Mouse (Mus musculus) heart, postnatal 0 days (tissue): ENCODE measurements around the gene Rbpjl. TPM values are rescaled to one million over a fixed set of nuclear protein-coding genes. Genes with fewer than 3 reads are reported as not detected.
A peak's percentile ranks its signal among the peaks of the same experiment; 100 is the strongest.

Experiments
- ATAC-seq: fragments of 200-750 bp; cut with Nextera tagmentation; 2 replicates; pipeline ENCODE4 v1.8.0; 2017; ENCODE audit warnings: low read depth, moderate number of reproducible peaks, moderate library complexity; ENCODE audit not compliant: insufficient read depth
- DNase-seq: peaks from one replicate; pipeline ENCODE4 v3.0.0-alpha.2; 2016; ENCODE audit warnings: low spot score
- H3K27ac ChIP-seq: fragments of 300-500 bp; sonication (generic); 2 replicates; pipeline ENCODE4 v1.5.1; 2014; ENCODE audit warnings: low read depth, mild to moderate bottlenecking
- H3K27me3 ChIP-seq: fragments of 300-500 bp; sonication (generic); 2 replicates; pipeline ENCODE4 v1.6.1; 2014; ENCODE audit warnings: low read length, mixed read lengths; ENCODE audit not compliant: control insufficient read depth, insufficient read depth
- H3K36me3 ChIP-seq: fragments of 300-500 bp; sonication (generic); replicated peaks from 2 replicates; pipeline ENCODE4 v1.6.1; 2014; ENCODE audit warnings: low read length, mixed read lengths; ENCODE audit not compliant: control insufficient read depth, insufficient read depth
- H3K4me1 ChIP-seq: fragments of 300-500 bp; sonication (generic); 2 replicates; pipeline ENCODE4 v1.6.1; 2014; ENCODE audit warnings: antibody characterized with exemption; ENCODE audit not compliant: control insufficient read depth, insufficient read depth
- H3K4me2 ChIP-seq: fragments of 300-500 bp; sonication (generic); 2 replicates; pipeline ENCODE4 v1.6.1; 2014; ENCODE audit warnings: low read depth, mild to moderate bottlenecking, low read length, moderate library complexity
- H3K4me3 ChIP-seq: fragments of 300-500 bp; sonication (generic); 2 replicates; pipeline ENCODE4 v1.5.1; 2014; ENCODE audit warnings: low read depth, low read length
- H3K9ac ChIP-seq: fragments of 300-500 bp; sonication (generic); replicated peaks from 2 replicates; pipeline ENCODE4 v1.6.1; 2014; ENCODE audit warnings: low read depth, low read length, mixed read lengths
- H3K9me3 ChIP-seq: fragments of 300-500 bp; sonication (generic); replicated peaks from 2 replicates; pipeline ENCODE4 v1.6.1; 2016; ENCODE audit warnings: low read length; ENCODE audit not compliant: control insufficient read depth
- CTCF ChIP-seq: IDR thresholded peaks from 2 replicates; pipeline ENCODE4 v1.5.1; 2016; ENCODE audit warnings: antibody characterized with exemption, control low read depth, low read depth
- EP300 ChIP-seq: IDR thresholded peaks from 2 replicates; pipeline ENCODE4 v1.6.1; 2016; ENCODE audit warnings: antibody characterized with exemption, low read depth
- WGBS: fragments of 180-500 bp; shearing (Covaris S2); extraction: QIAGEN DNeasy Blood & Tissue Kit; methylation state at CpG from one replicate; pipeline ENCODE4 v1.1.7; 2014; 5-methylcytosine and 5-hydroxymethylcytosine counted together
- polyA plus RNA-seq: library from polyadenylated mRNA; unstranded; fragments of >200 nt; fragmentation: Nextera tagmentation; extraction: Ambion mirVana; gene quantifications from 2 replicates; pipeline ENCODE4 v1.2.1, GENCODE M21; 2015
- total RNA-seq: library from RNA; depleted of rRNA; stranded (reverse); fragments of >200 nt; gene quantifications from 2 replicates; pipeline ENCODE4 v1.2.3, GENCODE M21; 2014; ENCODE audit warnings: low replicate concordance

The Rbpjl gene
- total and polyA plus RNA-seq, 2 experiments from 2014 or later = 0.05 TPM; not detected in 1

DNA sequence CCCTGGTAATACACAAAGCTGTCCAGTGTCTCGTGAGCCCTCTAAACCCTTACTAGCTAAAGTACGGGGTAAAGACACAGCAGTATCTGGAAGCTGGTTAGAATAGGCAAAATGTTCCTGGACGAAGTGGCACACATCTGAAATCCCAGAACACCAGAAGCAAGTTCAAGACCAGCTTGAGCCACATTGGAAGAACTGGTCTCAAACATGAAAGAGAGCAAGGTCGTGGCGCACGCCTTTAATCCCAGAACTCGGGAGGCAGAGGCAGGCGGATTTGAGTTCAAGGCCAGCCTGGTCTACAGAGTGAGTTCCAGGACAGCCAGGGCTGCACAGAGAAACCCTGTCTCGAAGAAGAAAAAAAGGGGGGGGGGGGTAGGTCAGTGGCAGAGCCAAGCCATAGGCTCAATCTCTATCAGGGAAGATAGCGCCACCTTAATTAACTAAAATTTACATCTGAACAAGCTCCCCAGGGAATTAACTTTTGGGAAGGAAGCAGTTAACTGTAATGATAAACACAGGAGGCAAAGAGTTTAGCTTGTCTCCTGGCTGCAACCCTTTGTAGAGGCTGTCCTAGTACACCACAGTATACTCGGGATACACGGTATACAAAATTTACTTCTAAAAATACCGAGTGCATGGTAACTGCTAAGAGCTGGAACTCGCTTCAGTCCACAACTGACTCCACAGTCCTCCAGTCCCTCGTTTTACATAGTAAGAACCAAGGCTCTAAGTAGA lies 27.1 kb downstream of the Rbpjl start:
- no peak overlapping the region for H3K27ac ChIP-seq
- TF ChIP-seq EP300 (no peak), CTCF (no peak)
- DNase-seq = no peak
- no peak overlapping the region for H3K4me2 ChIP-seq
- no peak for ATAC-seq
- H3K4me1 ChIP-seq = peaks cover 11% of the 10 kb centered on the region
- peaks cover 26% of the 10 kb centered on the region for H3K36me3 ChIP-seq
- no peak overlapping the region for H3K9ac ChIP-seq
- H3K4me3 ChIP-seq = no peak overlapping the region
- H3K27me3 ChIP-seq = peaks cover 10% of the 10 kb centered on the region; the same call in 1 of the 2 replicates
- H3K9me3 ChIP-seq = no peaks in the 10 kb centered on the region
- WGBS = 62% methylated on average over 15 of the region's 15 CpGs

DNA sequence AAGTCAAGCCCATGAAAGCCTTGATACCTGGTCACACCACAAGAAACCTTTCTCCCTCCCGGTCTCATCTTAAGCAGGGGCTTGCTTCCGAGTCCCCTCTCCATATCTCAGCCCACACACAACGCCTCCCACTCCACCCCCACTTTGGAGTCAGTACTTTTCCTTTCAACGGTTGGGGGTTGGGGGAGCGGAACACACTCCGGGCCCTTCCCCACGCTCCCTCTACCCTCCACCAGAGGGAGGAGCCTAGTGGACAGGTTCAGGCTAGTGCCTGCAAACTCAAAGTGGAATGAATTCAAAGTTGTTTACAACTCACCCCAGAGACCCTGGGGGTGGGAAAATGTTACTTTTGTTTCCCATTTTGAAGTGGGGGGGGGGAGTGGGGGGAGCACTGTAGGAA lies 27.8 kb downstream of the Rbpjl start:
- Histone ChIP-seq H3K27me3 (peaks cover 10% of the 10 kb centered on the region; the same call in 1 of the 2 replicates), H3K9ac (no peak overlapping the region), H3K4me3 (no peak overlapping the region), H3K27ac (no peak overlapping the region), H3K4me2 (no peak overlapping the region), H3K36me3 (peaks cover 26% of the 10 kb centered on the region), H3K4me1 (peaks cover 17% of the 10 kb centered on the region), H3K9me3 (no peaks in the 10 kb centered on the region)
- 28% methylated on average over 7 of the region's 7 CpGs for WGBS
- DNase-seq (no peak), ATAC-seq (no peak)
- TF ChIP-seq EP300 (no peak), CTCF (no peak)

DNA sequence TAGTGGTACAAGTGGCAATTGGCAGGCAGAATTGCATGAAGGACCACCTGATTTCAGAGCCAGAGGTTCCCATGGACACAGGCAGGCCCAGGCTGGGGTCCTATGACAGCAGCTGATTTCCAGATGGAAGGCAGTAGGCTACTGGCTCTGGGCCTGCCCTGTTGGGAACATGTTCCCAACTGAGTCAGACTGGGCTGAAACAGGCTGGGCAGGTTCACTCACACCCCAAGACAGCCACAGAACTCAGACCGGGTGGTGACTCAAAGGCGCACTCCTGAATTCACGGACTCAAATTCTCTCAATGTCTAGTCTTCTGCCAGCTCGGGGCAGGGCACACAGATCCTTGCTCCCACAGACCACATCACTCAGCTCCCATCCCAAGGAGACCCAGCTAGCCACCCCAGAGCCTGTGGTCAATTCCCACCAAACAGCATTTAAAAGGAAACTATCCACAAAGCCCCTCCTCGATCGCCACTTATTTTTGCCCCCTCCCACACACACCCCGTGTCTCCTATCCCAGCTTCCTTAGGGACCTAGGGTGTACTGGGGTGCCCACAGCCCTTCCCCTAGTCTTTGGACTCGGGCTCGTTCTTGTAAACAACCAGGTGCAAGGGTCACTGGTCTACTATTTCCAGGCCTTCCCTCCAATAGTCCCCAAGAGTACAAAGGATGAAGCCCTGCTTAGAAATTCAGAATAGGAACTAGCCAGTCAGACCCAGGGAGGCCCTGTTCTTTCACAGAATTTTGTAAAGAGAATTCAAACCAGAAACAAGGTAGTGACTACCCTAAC lies 28.9 kb downstream of the Rbpjl start:
- no peak overlapping the region for H3K9ac ChIP-seq
- no peak for DNase-seq
- ATAC-seq = no peak
- H3K27me3 ChIP-seq = peaks cover 10% of the 10 kb centered on the region; the same call in 1 of the 2 replicates
- WGBS = 75% methylated on average over 9 of the region's 9 CpGs
- peaks cover 26% of the 10 kb centered on the region for H3K36me3 ChIP-seq
- H3K4me1 ChIP-seq = peaks cover 26% of the 10 kb centered on the region
- TF ChIP-seq EP300 (no peak), CTCF (no peak)
- H3K4me3 ChIP-seq = no peak overlapping the region
- no peak overlapping the region for H3K4me2 ChIP-seq
- no peak overlapping the region for H3K27ac ChIP-seq
- no peaks in the 10 kb centered on the region for H3K9me3 ChIP-seq

DNA sequence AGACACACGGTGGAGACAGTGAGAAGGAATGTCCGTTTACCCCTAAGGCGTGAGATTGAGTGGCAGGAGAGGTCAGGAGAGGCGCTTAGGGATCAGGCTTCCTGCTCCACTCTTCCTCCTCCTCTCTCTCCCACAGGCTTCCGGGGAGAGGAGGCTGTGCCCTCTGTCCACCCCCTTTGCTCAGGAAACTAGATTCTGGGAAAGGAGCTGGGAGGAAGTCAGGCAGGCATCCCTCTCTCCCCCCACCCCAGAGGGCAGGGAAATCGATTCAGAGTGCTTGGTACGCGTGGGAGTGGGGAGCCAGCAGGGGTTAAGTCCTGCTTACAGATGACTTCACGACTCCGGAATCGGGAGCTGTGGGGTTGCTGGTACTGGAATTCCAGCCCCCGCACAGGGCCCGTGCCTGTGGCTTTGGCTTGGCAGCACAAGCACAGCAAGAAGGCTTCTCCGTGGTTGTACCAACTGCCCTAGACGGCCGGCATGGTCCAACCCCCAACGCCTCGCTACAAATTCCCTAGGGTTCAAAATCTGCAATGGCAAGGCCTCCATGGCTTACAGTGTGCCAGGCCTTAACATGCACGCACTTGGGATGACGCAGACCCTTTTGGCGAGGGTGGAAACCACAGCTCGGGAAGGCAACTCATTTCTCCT lies 29.7 kb downstream of the Rbpjl start:
- peak overlapping the region; percentile 47 for H3K27ac ChIP-seq
- peaks cover 10% of the 10 kb centered on the region; the same call in 1 of the 2 replicates for H3K27me3 ChIP-seq
- TF ChIP-seq CTCF = no peak
- TF ChIP-seq EP300 = no peak
- H3K4me1 ChIP-seq = peaks cover 29% of the 10 kb centered on the region
- ATAC-seq (peak; percentile 59; the same call in 1 of the 2 replicates), DNase-seq (peak; percentile 52)
- peaks cover 18% of the 10 kb centered on the region for H3K36me3 ChIP-seq
- no peak overlapping the region; the same call in 1 of the 2 replicates for H3K9ac ChIP-seq
- no peaks in the 10 kb centered on the region for H3K9me3 ChIP-seq
- no peak overlapping the region for H3K4me3 ChIP-seq
- H3K4me2 ChIP-seq = peak overlapping the region; percentile 14; the same call in 1 of the 2 replicates
- WGBS = 22% methylated on average over 22 of the region's 22 CpGs

DNA sequence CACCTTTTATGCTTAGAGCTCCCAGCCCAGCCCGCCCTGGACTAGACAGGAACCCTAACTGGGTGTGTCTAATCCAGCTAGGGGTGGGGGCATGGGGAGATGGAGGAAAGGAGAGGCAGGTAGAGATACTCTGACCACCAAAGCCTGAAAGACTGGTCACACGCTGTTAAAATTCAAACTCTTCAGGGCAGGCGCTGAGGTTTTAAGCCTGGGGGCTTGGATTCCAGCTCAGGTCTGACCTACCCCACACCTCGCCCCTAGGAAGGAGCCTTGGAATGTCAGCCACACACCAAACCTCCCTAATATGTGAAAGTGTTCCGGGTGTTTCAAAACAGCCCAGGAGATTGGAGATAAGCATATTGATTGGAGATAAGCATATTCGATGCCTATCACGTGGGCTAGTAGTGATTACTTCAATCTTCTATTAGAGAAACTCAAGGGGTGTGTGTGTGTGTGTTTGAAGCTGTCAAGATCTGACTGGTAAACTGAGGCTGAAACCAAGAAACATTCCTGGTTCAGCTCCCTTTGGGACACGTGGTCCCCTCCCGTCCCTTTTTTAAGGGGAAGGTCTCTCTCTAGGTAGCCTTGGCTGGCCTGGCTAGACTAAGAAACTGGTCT lies 30.4 kb downstream of the Rbpjl start:
- 83% methylated on average over 9 of the region's 9 CpGs for WGBS
- H3K4me3 ChIP-seq = no peak overlapping the region
- H3K9me3 ChIP-seq = no peaks in the 10 kb centered on the region
- no peak overlapping the region for H3K9ac ChIP-seq
- peaks cover 11% of the 10 kb centered on the region for H3K36me3 ChIP-seq
- ATAC-seq (no peak), DNase-seq (no peak)
- H3K27me3 ChIP-seq = peaks cover 10% of the 10 kb centered on the region; the same call in 1 of the 2 replicates
- peak overlapping the region; percentile 14; the same call in 1 of the 2 replicates for H3K4me2 ChIP-seq
- peaks cover 31% of the 10 kb centered on the region for H3K4me1 ChIP-seq
- TF ChIP-seq EP300 (no peak), CTCF (no peak)
- peak overlapping the region; percentile 47; the same call in 1 of the 2 replicates for H3K27ac ChIP-seq
